Mouse (Mus musculus) cerebellum, adult 2 months (tissue): ENCODE measurements around the gene Ctrl.

Experiments used
- CTCF ChIP-seq: fragments of 200-500 bp; IDR thresholded peaks from 2 replicates; pipeline ENCODE4 v1.5.1; 2011; ENCODE audit warnings: low read depth, mild to moderate bottlenecking, control low read depth, low read length, moderate library complexity, borderline replicate concordance; ENCODE audit not compliant: insufficient read depth
- POLR2A ChIP-seq: fragments of 200-500 bp; IDR thresholded peaks from 2 replicates; pipeline ENCODE4 v1.6.1; 2011; ENCODE audit warnings: low read length, control low read depth, borderline replicate concordance; ENCODE audit not compliant: insufficient read depth

DNA sequence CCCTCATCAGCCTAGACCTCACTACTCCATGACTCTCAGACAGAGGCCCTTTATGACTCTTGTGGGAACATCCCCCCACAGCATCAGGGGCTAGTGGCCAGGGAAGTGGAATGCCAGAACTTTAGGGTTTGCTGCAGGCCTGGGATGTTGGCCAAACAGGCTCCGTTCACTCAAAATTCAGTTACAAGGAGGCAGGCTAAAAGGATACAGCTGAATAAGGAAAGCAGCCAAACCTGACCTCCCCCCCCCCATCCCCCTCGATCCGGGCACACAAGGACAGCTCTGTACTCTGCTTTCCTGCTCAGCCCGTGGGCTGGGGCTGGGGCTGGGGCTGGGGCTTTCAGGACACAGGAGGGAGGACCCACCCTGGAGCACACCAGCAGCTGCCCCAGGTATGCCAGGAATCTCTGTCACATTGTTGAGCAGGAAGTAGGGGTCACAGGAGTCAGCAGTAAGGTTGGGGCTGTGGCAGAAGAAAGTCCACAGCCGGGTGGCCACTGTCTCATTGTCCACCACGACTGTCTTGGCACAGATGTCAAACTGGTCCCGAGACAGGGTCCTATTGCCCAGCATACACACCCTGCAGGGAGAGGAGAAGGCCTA is 17.5 kb upstream of the Ctrl start:
- TF ChIP-seq CTCF (no peak), POLR2A (no peak)
